Mouse (Mus musculus) WW6 (cell line): Measurements from ENCODE around the gene Etnk1.

ENCODE experiments used
- DNase-seq: peaks from one replicate; pipeline ENCODE4 v3.0.0-alpha.2; 2013; ENCODE audit warnings: low read depth, low spot score

Etnk1 gene

DNA sequence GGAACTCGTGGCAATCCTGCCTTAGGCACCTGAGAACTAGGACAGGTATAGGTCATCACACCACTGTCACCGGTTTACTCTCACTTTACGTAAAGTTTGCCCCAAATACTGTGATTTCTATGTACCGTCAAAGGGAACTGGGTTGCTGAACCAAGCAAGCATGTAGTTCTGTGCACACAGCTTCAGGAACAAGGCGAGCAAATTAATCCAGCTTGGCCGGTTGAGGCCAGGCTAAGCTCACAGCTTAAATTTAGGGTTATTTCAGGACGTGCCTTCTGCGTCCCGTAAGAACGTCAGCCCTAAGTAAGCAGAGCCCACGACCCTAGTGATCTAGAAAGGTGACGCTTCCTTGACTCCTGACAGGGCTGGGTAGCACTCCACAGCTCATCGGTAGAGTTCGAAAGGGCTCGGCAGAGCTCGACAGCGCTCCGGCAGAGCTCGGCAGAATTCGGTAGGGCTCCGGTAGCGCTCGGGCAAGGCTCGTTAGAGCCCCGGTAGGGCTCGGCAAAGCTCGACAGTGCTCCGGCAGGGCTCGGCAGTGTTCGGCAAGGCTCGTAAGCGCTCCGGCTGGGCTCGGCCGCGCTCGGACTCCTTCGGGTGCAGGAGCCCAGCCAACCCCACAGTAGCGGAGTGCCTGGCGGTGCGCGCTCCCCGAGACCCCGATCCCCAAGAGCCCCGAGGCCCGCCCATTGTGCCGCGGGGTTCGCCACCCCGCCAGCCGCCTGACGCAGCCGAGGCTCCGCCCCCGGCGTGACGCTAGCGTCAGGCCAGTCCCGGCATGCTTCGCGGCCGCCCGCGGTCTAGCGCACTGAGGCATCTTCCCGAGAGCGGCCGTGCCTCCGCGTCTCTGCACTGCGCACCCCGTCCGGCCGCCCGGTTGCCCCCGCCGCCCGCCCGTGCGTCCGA is at the start of gene Etnk1:
Gene Etnk1, plus strand, starts transcription at position 770 of the 906 bp plus-strand sequence.
- peak; percentile 92 for DNase-seq

DNA sequence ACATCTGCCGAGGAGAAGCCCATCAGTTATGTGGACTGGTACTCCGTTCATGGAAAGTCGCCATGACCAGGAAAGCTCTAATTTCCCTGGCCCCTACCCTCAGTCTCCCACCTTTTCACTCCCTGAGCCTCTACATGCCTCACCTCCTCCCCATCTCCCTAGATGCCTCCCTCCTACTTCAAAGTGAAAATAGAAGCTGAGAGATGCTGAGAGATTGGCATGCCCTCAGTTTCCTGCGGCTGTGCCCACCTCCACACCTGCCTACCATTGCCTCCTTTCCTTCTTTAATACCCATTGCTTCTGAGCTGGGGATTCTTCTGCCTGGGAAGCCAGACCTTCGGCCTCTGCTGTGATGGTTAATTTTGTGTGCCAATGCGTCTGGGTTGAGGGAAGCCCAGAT is 47.7 kb upstream of the Etnk1 start:
- no peak for DNase-seq

DNA sequence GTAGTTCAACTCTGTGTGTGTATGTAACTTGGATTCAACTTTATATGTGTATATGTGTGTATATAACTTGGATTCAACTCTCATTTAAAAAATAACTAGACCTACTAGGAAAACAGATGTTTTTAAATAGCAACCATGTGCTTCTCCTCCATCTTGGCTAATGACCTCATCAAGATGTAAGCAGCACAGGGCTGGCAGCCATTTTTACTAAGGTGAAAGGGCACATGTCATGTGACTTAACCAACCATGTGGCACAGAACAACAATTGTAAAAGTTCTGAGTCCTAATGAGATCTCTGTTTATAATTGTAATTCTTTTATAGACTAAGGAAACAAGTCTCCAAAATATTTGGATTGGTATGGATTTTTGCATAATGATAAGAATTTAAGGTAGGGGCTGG is 41.3 kb upstream of the Etnk1 start:
- DNase-seq: no peak

DNA sequence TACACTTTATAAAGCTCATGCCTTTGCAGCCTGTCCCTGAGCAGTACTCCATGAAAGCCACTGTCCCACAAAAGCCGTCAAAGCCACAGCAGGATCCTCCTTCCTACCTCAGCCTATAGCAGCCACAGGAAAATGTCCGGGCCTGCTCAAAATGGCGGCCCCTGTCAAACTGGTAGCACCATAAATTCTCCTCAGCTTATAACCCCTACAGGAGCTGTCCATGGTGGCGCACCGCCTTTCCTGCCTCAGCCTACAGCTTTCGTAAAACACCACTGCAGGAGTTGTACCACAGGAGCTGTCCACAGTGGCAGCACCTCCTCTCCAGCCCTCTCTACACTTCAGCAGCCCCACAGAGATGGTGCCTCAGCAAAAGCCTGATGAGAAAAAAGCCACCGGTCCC is 37.6 kb upstream of the Etnk1 start:
- peak; percentile 92 for DNase-seq

DNA sequence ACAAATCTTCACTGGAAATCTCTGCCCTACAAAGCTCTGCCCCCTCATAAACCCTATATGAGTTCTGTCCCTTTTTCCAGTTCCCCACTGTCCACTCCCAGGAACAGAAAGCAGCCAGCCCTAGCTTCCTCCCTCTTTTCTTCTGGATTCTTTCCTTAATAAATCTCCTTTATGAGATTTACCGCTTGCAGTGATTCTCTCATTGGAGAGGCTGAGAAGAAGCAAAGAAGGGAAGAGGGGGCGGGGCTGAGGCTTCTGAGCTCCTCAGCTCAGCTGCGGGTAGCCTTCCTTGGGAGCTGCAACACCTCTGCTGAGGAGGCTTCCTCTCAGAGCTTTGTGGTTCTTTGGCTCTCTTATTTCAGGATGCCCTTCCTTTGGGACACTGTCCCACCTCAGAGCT is 37.1 kb upstream of the Etnk1 start:
- DNase-seq: no peak

DNA sequence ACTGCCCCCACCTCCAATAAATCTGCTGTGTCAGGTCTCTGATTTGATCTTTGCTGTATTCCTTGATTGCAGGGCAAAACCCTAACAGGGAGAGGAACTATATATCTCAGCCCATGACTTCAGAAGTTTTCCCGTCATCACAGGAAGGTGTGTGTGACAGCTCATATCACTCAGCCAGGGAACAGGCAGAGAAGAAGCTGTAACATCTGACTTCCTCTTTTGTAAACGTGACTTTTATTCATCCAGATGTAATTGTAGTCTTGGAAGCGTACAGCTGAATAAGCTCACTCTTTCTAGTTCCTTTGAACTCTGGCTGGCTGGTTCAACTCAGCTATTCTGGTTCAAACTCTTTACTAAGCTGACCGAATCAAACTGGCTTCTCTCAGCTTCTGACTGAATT is 36.6 kb upstream of the Etnk1 start:
- no peak for DNase-seq

DNA sequence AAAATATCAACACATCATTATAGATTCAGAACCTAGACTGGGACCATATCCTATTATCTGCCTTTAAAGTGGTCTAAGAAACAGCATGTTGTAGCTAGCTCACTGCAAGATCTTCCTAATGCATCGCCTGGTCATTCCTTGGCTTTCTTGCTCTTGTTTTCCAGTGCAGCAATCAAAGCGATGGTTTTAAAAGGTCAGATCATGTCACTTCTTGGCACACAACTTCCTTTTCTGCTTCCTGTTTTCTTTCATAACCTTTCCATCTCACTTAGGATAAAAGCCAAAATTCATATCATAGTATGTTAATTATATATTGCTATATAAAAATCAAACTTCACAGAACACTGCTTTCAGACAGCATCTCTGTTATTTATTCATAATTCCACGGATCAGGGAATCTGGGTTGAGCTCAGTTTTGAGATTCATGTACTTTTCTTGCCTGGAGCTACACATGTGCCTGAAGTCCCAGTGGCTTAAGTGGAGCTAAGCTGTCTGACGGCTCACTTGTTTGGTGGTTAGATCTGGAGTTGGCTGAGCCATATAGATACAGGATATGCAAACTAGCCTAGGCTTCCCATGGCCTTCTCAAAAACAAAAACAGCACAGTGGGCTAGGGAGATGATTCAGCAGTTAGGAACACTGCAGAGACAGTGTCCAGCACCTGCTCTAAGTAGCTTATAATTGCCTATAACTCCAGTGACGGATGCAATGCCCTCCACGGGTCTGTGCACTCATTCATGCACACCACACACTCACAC is 34.9 kb upstream of the Etnk1 start:
- DNase-seq: no peak

DNA sequence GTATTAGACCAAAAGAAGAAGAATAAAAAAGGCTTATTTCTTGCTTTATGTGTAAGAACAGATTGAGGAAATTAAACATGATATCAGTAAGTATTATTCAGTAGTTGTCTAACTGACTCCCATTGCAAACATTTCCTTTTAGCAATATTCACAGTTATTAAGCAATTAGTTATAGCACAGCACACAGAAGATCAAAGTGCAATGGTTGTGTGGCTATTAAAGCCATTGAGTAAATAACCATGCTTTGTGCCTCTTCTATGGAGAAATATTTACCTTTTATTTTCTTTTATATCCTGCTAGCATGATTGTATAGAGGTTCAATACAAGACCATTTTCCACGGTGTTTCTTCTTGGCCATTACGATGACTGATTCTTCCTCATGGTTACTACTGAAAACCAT is 33.9 kb upstream of the Etnk1 start:
- no peak for DNase-seq

DNA sequence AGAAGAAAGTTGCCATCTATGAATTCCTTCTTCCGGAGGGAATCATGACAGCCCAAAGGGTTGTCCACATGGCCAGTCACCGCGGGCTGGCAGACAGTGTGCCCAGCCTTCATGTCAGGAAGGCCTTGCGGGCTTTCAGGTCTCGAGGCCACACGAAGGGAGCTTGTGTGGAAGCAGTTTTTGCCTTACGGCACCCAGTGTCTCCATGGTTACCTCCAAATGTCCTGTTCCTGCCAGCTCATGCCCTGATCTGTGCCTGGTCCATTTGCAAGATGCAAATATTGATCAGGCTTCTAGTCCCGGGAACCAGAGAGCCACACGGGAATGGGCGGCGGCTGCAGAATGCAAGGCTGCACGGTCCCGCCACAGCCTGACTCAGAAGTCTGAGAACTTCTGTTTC is 31.9 kb upstream of the Etnk1 start:
- DNase-seq: no peak

DNA sequence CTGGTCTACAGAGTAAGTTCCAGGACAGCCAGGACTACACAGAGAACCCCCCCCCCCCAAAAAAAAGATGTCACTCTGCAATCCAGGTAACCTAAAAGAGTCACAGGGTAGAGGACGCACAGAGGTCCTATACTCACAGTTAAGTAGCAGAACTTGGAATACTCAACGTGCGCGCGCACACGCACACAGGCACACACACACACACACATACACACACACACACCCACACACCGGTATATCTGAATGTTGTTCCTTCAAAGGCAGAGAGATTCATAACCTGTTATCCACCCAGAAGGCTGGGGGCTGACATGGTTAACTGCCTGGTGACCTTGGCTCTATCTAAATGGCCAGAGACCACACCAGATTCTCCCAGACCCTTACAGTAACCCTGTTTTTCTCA is 30.3 kb upstream of the Etnk1 start:
- no peak for DNase-seq

DNA sequence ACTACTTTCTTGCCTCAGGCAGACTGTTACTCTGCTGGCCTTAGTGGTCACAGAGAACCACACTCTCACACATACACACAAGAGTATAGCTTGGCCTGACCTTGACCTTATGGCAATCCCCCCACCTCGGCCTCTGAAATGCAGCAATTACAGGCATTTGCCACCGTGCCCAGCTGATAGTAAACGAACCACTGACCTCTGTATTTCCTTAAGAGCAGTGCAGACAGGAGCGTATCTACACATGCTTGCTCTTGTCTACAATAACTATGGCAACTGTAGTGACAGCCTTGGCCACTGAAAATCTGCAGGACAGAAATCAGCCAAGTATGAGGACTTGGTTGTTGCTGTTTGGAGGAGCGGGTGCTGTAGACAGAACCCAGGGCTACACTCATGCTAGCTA is 29.7 kb upstream of the Etnk1 start:
- no peak for DNase-seq

DNA sequence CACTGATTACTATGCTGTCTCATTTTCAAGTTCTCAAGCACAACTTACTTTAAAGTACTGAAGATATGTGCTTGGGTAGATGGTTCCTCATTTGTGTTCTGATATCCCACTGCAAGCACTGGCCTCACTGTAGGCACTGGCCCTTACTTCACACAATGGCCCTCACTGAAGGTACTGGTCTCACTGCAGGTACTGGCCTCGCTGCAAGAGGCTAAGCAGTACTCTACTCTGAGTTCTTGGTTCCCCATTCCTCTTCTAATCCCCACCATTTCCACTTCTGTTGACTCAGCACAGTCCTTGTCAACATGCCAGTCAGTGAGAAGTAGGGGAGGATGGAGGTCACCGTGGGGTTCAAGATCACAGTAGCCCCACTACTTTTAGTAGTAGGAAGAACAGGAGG is 27.6 kb upstream of the Etnk1 start:
- no peak for DNase-seq

DNA sequence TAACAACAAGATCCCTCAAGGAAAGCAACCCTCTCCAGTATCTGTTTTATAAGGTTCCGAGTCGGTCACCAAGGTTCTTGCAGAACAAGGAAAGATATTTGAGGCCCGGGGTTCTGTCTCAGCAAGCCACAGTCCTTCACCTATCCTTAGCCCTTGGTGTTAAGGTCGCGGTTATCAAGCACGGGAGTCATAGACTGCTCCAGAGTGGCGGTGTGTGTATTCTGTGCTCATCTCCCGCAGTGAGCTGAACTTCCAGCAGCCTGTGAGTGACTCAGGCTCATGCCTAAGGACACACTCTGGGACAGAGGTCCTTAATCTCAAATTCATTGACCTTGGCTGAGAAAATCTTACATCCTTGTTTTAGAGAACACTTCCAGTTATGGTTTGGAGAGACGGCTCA is 26.1 kb upstream of the Etnk1 start:
- DNase-seq: peak; percentile 69

DNA sequence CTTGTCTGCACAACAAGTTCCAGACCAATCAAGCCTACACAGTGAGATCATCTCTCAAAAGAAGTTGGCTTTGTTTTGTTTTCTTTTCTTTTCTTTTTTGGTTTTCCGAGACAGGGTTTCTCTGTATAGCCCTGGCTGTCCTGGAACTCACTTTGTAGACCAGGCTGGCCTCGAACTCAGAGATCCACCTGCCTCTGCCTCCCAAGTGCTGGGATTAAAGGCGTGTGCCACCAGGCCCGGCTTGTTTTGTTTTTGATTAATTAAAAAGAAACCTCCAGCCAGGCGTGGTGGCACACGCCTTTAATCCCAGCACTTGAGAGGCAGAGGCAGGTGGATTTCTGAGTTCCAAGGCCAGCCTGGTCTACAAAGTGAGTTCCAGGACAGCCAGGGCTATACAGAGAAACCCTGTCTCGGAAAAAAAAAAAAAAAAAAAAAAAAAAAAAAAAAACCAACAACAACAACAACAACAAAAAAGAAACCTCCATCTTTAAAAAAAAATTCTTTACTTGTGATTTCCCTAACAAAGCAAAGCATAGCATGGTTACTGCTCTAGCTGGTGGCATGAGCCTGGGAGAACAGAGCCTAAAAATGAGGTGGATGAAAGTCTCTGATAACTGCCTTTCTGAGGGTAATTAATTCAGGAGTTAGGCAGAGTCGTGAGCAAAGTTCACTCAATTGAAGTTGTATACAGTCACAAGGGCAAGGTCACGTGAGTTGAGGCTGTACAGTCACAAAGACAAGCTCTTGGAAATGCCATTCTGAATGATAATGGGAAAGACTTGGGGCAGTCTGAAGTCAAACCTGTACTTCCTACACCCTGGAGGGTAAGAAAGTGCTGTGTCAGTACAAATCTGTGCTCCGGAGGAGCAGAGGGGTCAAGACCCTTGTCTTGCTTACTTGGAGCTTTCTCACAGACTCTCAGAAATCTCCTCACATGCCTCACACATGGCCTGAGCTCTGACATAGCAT is 25.1 kb upstream of the Etnk1 start:
- peak; percentile 92 for DNase-seq

DNA sequence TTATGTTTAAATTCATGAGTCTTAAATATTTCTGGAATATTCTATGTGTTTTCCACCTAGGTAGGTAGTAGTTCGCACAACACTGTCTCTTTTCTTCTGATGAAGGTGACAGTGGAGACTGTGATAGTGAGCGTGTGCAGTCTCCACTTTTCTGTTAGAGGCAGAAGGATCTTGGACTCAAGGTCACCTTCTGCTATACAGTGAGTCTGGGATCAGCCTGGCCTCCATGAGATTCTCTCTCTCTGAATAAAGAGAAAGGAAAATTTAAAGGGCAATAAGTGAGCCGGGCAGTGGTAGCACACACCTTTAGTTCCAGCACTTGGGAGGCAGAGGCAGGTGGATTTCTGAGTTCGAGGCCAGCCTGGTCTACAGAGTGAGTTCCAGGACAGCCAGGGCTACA is 24.2 kb upstream of the Etnk1 start:
- no peak for DNase-seq

DNA sequence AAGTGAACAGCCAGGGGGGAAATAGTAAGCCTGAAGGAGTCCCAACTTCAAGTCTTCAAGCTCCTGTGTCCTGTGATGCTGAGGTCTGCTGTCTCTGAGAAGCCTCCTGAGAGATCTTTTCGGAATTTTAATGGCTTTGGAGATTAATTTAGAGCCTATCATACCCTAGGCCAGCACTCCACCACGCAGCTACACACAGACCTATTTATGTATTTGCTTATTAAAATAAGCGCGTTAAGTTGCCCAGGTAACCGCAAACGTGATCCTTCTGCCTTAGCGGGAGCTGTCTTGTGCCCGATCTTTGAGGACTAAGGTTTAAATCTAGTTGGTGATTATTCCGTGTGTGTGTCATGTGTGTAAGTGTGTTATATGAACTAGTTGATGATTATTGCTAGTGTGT is 23.7 kb upstream of the Etnk1 start:
- no peak for DNase-seq

DNA sequence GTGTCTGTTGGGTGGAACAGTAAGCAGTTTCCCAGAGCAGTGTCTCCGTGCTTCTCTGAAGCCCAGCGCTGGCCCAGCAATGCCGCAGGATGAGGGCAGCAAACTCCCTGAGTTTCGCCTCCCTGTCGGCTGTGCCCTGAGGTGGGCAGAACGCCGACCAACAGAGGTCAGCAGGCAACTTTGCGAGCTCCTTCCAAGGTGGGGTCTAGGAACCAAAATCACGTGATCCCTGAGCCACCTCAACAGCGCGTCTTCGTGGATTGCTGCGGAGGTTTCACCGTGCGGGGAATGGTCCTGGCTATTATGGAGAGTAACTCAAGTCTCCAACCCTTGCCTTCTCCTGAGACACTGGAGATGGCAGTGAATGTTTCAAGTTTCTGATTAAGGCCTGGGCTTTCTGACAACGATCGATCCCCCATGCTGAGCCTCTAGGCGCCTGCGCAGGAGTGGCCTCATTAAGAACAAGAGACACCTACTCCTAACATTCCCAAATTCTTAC is 23.2 kb upstream of the Etnk1 start:
- DNase-seq: no peak

DNA sequence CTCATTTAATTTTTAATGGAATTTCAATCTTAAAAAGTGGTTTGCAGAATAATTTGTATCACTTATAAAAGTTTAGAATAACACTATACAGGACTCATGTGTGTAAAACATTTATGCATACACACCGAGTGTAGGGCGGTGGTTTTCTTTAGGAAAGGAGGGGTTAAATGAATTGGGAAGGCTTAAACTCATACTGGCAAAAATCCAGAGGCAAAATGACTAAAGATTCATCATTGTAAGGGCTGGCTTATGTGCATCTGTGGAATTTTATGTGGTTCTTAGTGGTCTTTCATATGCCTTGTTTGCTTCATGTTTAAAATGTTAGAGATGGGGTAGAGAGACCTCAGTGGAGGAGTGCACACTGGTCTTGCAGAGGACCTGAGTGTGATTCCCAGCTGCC is 22.5 kb upstream of the Etnk1 start:
- no peak for DNase-seq

DNA sequence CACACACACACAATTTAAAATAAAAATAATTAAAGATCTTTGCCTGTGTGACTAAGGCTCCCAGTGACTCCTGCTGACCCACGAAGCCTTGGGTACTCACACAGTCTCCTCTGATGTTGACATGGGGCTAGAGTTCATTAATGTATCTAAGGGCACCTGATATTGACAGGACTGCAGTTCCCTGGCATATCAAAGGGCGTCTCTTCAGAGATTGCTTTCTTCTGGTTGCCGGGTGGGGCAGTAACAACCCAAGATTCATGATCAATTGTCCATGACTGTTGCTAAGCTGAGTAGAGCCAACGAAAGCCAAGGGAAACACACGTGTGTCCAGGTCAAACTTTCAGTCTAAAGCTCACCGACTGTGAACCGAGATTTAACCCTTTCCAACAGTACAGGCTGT is 22.0 kb upstream of the Etnk1 start:
- DNase-seq: no peak

DNA sequence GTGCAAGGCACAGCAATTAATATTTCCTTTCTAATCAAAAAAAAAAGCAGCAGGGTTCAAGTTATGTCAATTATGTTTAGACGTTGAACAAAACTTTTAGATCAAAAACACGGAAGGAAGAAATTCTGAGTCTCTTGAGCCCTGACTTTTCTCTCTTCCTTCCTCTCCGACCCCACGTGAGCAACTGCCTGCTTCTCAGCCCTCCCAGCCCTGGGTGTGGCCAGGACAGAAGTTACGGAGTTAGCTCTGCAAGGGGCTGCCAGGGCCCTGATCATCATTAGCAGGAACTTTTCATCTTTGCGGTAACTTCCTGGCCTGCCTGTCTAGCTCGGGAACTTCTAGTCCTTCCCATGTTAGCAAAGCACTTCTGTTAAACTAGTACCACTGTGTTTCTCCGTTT is 20.3 kb upstream of the Etnk1 start:
- DNase-seq: no peak

DNA sequence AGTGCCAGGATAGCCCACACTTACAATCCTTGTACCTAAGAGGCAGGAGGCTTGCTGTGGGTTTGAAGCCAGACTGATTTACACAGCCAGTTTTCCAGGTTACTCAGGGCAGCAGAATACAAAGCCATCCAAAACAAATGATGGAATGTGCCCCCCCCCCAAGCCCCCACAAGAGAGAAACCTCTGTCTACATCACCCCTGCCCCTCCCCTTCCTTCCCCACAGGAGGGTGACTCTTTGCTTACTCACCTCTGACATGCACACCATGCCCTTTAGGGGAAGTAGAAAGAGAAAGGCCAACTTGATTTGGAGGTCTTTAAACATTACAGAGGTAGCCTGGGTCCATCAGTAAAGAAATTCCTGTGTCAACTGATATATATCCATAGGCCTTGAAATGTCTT is 18.2 kb upstream of the Etnk1 start:
- DNase-seq: no peak
